Mouse (Mus musculus) kidney, postnatal 10 days (tissue): ENCODE data around the gene Cct8.

Experiments
- DNase-seq: peaks from one replicate; pipeline ENCODE4 v3.0.0; 2021; ENCODE audit warnings: mixed read lengths

Gene Cct8

GRCm38 (mm10) chr16:87444071-87444470 lies 51.6 kb downstream of the Cct8 start:
- no peak for DNase-seq

- DNase-seq, result no peak
Measured at GRCm38 (mm10) chr16:87443245-87443644, 52.4 kb downstream of the Cct8 start.

GRCm38 (mm10) chr16:87442291-87442690 lies 53.4 kb downstream of the Cct8 start:
- DNase-seq, result peak; percentile 40

GRCm38 (mm10) chr16:87441089-87441488 lies 54.6 kb downstream of the Cct8 start:
- peak; percentile 26 for DNase-seq

- DNase-seq, result peak; percentile 96
Measured at GRCm38 (mm10) chr16:87440184-87440686, 55.4 kb downstream of the Cct8 start, which contains the start of gene Rwdd2b. Rwdd2b (minus strand) TSS chr16:87440573.

- DNase-seq, result no peak
Measured at GRCm38 (mm10) chr16:87438697-87439096, 57.0 kb downstream of the Cct8 start.

GRCm38 (mm10) chr16:87437096-87437495 lies 58.6 kb downstream of the Cct8 start:
- no peak for DNase-seq

GRCm38 (mm10) chr16:87435411-87436205 lies 60.1 kb downstream of the Cct8 start:
- DNase-seq, result no peak

GRCm38 (mm10) chr16:87434946-87435345 lies 60.7 kb downstream of the Cct8 start:
- DNase-seq, result peak; percentile 35

- DNase-seq, result no peak
Measured at GRCm38 (mm10) chr16:87434266-87434665, 61.4 kb downstream of the Cct8 start.
